11 mouse cellular contexts compared by ENCODE assay signal in genomic region chr9:120116184-120116624, GRCm38 (mm10). TPM values are rescaled to one million over a fixed set of nuclear protein-coding genes. Genes with fewer than 3 reads are reported as not detected.
DNase-seq lines count a peak whose midpoint lies in the region; ATAC-seq lines count a peak whose summit lies in the region.
"Had no signal": no experiment of that assay in that cellular context is flagged by ENCODE, and none has a peak within 500 bp of the region (broad histone marks: within the 10 kb centered on the region; RNA-seq: fewer than 3 reads in every experiment).

No protein-coding gene starts in this region.

- DNase-seq in layer of hippocampus, adult 9-11 months: peak; percentile 47
- no peak for DNase-seq in layer of hippocampus, adult 18-20 months (ENCODE audit: low spot score in 2 of 2)
- DNase-seq in c-Kit-positive CD71-positive TER-119-negative erythroid progenitor cells, embryonic 14.5 days (ENCODE audit: low read depth): peak; percentile 68
- DNase-seq in embryo, embryonic 11 days: no peak
- DNase-seq in adrenal gland, postnatal 10 days: no peak
- DNase-seq in natural killer cell, adult 2 months (ENCODE audit: low spot score in 2 of 2): no peak

- H3K4me2 ChIP-seq in liver, embryonic 12.5 days: peak overlapping the region; percentile 94
- no peak overlapping the region for H3K4me2 ChIP-seq in stomach, embryonic 14.5 days (replicated peaks; ENCODE audit: low read depth, low read length)
- H3K4me2 ChIP-seq: hindbrain, embryonic 13.5 days had no signal

- 31% methylated on average over 8 of the region's 8 CpGs for WGBS in liver, embryonic 12.5 days (ENCODE audit: insufficient replicate concordance)
- WGBS in stomach, embryonic 14.5 days: 73% methylated on average over 8 of the region's 8 CpGs

- peaks cover 51% of the 10 kb centered on the region for H3K36me3 ChIP-seq in liver, embryonic 12.5 days
- H3K36me3 ChIP-seq in stomach, embryonic 14.5 days (ENCODE audit: control insufficient read depth, insufficient read depth, low read length): peaks cover 18% of the 10 kb centered on the region

- peaks cover 96% of the 10 kb centered on the region for H3K4me1 ChIP-seq in liver, embryonic 12.5 days
- 0 out of 2 replicates have a peak, but pooled peaks cover 5% of the 10 kb centered on the region for H3K4me1 ChIP-seq in stomach, embryonic 14.5 days (ENCODE audit: control insufficient read depth, insufficient read depth, low read length)

- peak overlapping the region; percentile 63 for H3K4me3 ChIP-seq in liver, embryonic 12.5 days
- no peak overlapping the region for H3K4me3 ChIP-seq in stomach, embryonic 14.5 days (ENCODE audit: low read depth, low read length)
- H3K4me3 ChIP-seq: hindbrain, embryonic 13.5 days had no signal

- no peaks in the 10 kb centered on the region for H3K27me3 ChIP-seq in liver, embryonic 12.5 days (replicated peaks)
- no peaks in the 10 kb centered on the region for H3K27me3 ChIP-seq in stomach, embryonic 14.5 days (ENCODE audit: control insufficient read depth, insufficient read depth, low read length)
- H3K27me3 ChIP-seq: hindbrain, embryonic 13.5 days had no signal

- peak; percentile 72 for ATAC-seq in liver, embryonic 12.5 days
- ATAC-seq in stomach, embryonic 14.5 days (ENCODE audit: insufficient number of reproducible peaks, insufficient read depth, low FRiP score, low read depth): peak; percentile 61

- H3K9me3 ChIP-seq in liver, embryonic 12.5 days (replicated peaks): no peaks in the 10 kb centered on the region
- H3K9me3 ChIP-seq in stomach, embryonic 14.5 days (ENCODE audit: control insufficient read depth, low read depth, low read length): no peaks in the 10 kb centered on the region
- H3K9me3 ChIP-seq: hindbrain, embryonic 13.5 days had no signal

- peak overlapping the region; percentile 99 for H3K27ac ChIP-seq in liver, embryonic 12.5 days
- H3K27ac ChIP-seq in stomach, embryonic 14.5 days (ENCODE audit: low read length): peak overlapping the region; percentile 33; the same call in 1 of the 2 replicates
- H3K27ac ChIP-seq: hindbrain, embryonic 13.5 days had no signal

- H3K9ac ChIP-seq in liver, embryonic 12.5 days: peak overlapping the region; percentile 87
- no peak overlapping the region for H3K9ac ChIP-seq in stomach, embryonic 14.5 days (replicated peaks; ENCODE audit: low read depth, low read length)
- H3K9ac ChIP-seq: hindbrain, embryonic 13.5 days had no signal

RNA-seq across cellular contexts. Expression of gene Slc25a38, which starts 6.0 kb away (rescaled TPM):
- total RNA-seq in layer of hippocampus, adult 18-20 months (2021): 10 to 100 TPM; 28.1 to 29.0 TPM
- 142 and 144 TPM in 2 replicates for polyA plus RNA-seq in liver, embryonic 12.5 days (2016; fragmentation: Nextera tagmentation; extraction: Ambion mirVana)
- 25.9 and 31.0 TPM in 2 replicates for polyA plus RNA-seq in stomach, embryonic 14.5 days (2014; fragmentation: Nextera tagmentation; extraction: Ambion mirVana)
- 10 to 100 TPM; 20.3 to 21.5 TPM for total RNA-seq in adrenal gland, postnatal 10 days (2021)

RNA-seq across cellular contexts. Expression of gene Rpsa, which starts 11.3 kb away (rescaled TPM):
- total RNA-seq in layer of hippocampus, adult 18-20 months (2021): 100 to 1,000 TPM; 448 to 470 TPM
- polyA plus RNA-seq in liver, embryonic 12.5 days (2016; fragmentation: Nextera tagmentation; extraction: Ambion mirVana): 1,191 and 1,263 TPM in 2 replicates
- polyA plus RNA-seq in stomach, embryonic 14.5 days (2014; fragmentation: Nextera tagmentation; extraction: Ambion mirVana): 1,874 and 2,010 TPM in 2 replicates
- 100 to 1,000 TPM; 879 to 949 TPM for total RNA-seq in adrenal gland, postnatal 10 days (2021)

RNA-seq across cellular contexts. Expression of gene Ccr8, which starts 24.3 kb away (rescaled TPM):
- total RNA-seq in layer of hippocampus, adult 18-20 months (2021): not detected
- polyA plus RNA-seq in liver, embryonic 12.5 days (2016; fragmentation: Nextera tagmentation; extraction: Ambion mirVana): not detected in 2 replicates
- 0.22 and 0.27 TPM in 2 replicates for polyA plus RNA-seq in stomach, embryonic 14.5 days (2014; fragmentation: Nextera tagmentation; extraction: Ambion mirVana)
- not detected for total RNA-seq in adrenal gland, postnatal 10 days (2021)
- total RNA-seq: adrenal gland, adult 18-20 months; layer of hippocampus, postnatal 14 days had no signal
- polyA plus RNA-seq: hindbrain, embryonic 13.5 days had no signal

RNA-seq across cellular contexts. Expression of gene Mobp, which starts 33.3 kb away (rescaled TPM):
- total RNA-seq in layer of hippocampus, adult 18-20 months (2021): 100 to 1,000 TPM; 382 to 439 TPM
- not detected in 2 replicates for polyA plus RNA-seq in liver, embryonic 12.5 days (2016; fragmentation: Nextera tagmentation; extraction: Ambion mirVana)
- polyA plus RNA-seq in stomach, embryonic 14.5 days (2014; fragmentation: Nextera tagmentation; extraction: Ambion mirVana): not detected in 2 replicates
- under 1 TPM; 0.09 to 0.27 TPM for total RNA-seq in adrenal gland, postnatal 10 days (2021)
- total RNA-seq: adrenal gland, adult 18-20 months had no signal
- polyA plus RNA-seq: hindbrain, embryonic 13.5 days had no signal

RNA-seq across cellular contexts. Expression of gene Cx3cr1, which starts 46.5 kb away (rescaled TPM):
- total RNA-seq in layer of hippocampus, adult 18-20 months (2021): 10 to 100 TPM; 26.5 to 31.6 TPM
- polyA plus RNA-seq in liver, embryonic 12.5 days (2016; fragmentation: Nextera tagmentation; extraction: Ambion mirVana): 5.4 and 6.0 TPM in 2 replicates
- 12.9 and 13.7 TPM in 2 replicates for polyA plus RNA-seq in stomach, embryonic 14.5 days (2014; fragmentation: Nextera tagmentation; extraction: Ambion mirVana)
- total RNA-seq in adrenal gland, postnatal 10 days (2021): 1 to 10 TPM; 2.4 to 3.8 TPM

Comparison
In these comparisons a context has a peak if more than half of its experiments do, and no peak if none do; other contexts are left out.
1. DNase-seq: peak in layer of hippocampus, adult 9-11 months (single experiment) and c-Kit-positive CD71-positive TER-119-negative erythroid progenitor cells, embryonic 14.5 days (single experiment); none in layer of hippocampus, adult 18-20 months (0 of 2), embryo, embryonic 11 days (single experiment), adrenal gland, postnatal 10 days (single experiment) and natural killer cell, adult 2 months (0 of 2).